Mouse (Mus musculus): Measurements from ENCODE around the gene Gm10670. TPM values are rescaled to one million over a fixed set of nuclear protein-coding genes. Genes with fewer than 3 reads are reported as not detected.
"Not testable (repeated sequence)": the region's sequence is repeated elsewhere in the genome, so short reads cannot be mapped to it uniquely, and the experiment has no call there.

Gm10670 gene
- polyA plus RNA-seq (2015; fragmentation: Nextera tagmentation; extraction: Ambion mirVana), result not detected in 2 replicates

GRCm38 (mm10) chr7:20474825-20475224 lies at the start of gene Gm10670:
Gene Gm10670 (minus strand): TSS chr7:20474925.
- not testable (repeated sequence) for H3K27ac ChIP-seq; H3K4me2 ChIP-seq; H3K9ac ChIP-seq; H3K9me3 ChIP-seq (replicated peaks); H3K27me3 ChIP-seq; H3K36me3 ChIP-seq; ATAC-seq (replicated peaks; ENCODE audit: low FRiP score); H3K4me3 ChIP-seq (replicated peaks); H3K4me1 ChIP-seq
- WGBS, result no CpG with 5 or more reads among the region's 5 CpGs

GRCm38 (mm10) chr7:20510434-20510833 lies 35.7 kb upstream of the Gm10670 start, which contains the start of gene Vmn1r103:
Gene Vmn1r103 (minus strand): TSS chr7:20510534.
- ATAC-seq (replicated peaks; ENCODE audit: low FRiP score); H3K4me3 ChIP-seq (replicated peaks); H3K27me3 ChIP-seq; H3K9me3 ChIP-seq (replicated peaks); H3K36me3 ChIP-seq; H3K27ac ChIP-seq; H3K9ac ChIP-seq; H3K4me2 ChIP-seq; H3K4me1 ChIP-seq: not testable (repeated sequence)
- no CpG with 5 or more reads among the region's 3 CpGs for WGBS

- not testable (repeated sequence) for H3K9me3 ChIP-seq (replicated peaks); H3K4me2 ChIP-seq; H3K4me1 ChIP-seq; H3K27ac ChIP-seq; H3K9ac ChIP-seq; H3K36me3 ChIP-seq; ATAC-seq (replicated peaks; ENCODE audit: low FRiP score); H3K4me3 ChIP-seq (replicated peaks); H3K27me3 ChIP-seq
- no CpG with 5 or more reads among the region's 2 CpGs for WGBS
These were observed 32.2 kb downstream of the Gm10670 start, which contains the start of gene Vmn1r101 for GRCm38 (mm10) chr7:20442493-20442892. Gene Vmn1r101 (minus strand): TSS chr7:20442593.

Other genes starting within 250 kb of the Gm10670 start
- not detected in 2 replicates for gene Gm4498, start 241.1 kb downstream of the Gm10670 start, polyA plus RNA-seq (2015; fragmentation: Nextera tagmentation; extraction: Ambion mirVana)
- not detected in 2 replicates for gene Gm5890, start 212.1 kb downstream of the Gm10670 start, polyA plus RNA-seq (2015; fragmentation: Nextera tagmentation; extraction: Ambion mirVana)
- gene Gm4133, start 140.9 kb downstream of the Gm10670 start, polyA plus RNA-seq (2015; fragmentation: Nextera tagmentation; extraction: Ambion mirVana), result not detected in 2 replicates
- gene Gm5728, start 99.5 kb downstream of the Gm10670 start, polyA plus RNA-seq (2015; fragmentation: Nextera tagmentation; extraction: Ambion mirVana), result not detected in 2 replicates
- gene Vmn1r100, start 57.0 kb downstream of the Gm10670 start, polyA plus RNA-seq (2015; fragmentation: Nextera tagmentation; extraction: Ambion mirVana), result not detected in 2 replicates
- gene Vmn1r101, start 32.3 kb downstream of the Gm10670 start, polyA plus RNA-seq (2015; fragmentation: Nextera tagmentation; extraction: Ambion mirVana), result not detected in 2 replicates
- not detected in 2 replicates for gene Vmn1r103, start 35.6 kb upstream of the Gm10670 start, polyA plus RNA-seq (2015; fragmentation: Nextera tagmentation; extraction: Ambion mirVana)
- not detected in 2 replicates for gene Vmn1r104, start 58.9 kb upstream of the Gm10670 start, polyA plus RNA-seq (2015; fragmentation: Nextera tagmentation; extraction: Ambion mirVana)
- gene Gm5726, start 70.8 kb upstream of the Gm10670 start, polyA plus RNA-seq (2015; fragmentation: Nextera tagmentation; extraction: Ambion mirVana), result not detected in 2 replicates
- gene Gm4141, start 101.3 kb upstream of the Gm10670 start, polyA plus RNA-seq (2015; fragmentation: Nextera tagmentation; extraction: Ambion mirVana), result not detected in 2 replicates
- not detected in 2 replicates for gene Gm4513, start 124.1 kb upstream of the Gm10670 start, polyA plus RNA-seq (2015; fragmentation: Nextera tagmentation; extraction: Ambion mirVana)
- not detected in 2 replicates for gene Vmn1r107, start 194.0 kb upstream of the Gm10670 start, polyA plus RNA-seq (2015; fragmentation: Nextera tagmentation; extraction: Ambion mirVana)
- gene Vmn1r111, start 228.3 kb upstream of the Gm10670 start, polyA plus RNA-seq (2015; fragmentation: Nextera tagmentation; extraction: Ambion mirVana), result not detected in 2 replicates